Mouse (Mus musculus) retina, postnatal 1 day (tissue): ENCODE data around the gene Uri1.

Source experiments
- DNase-seq: peaks from one replicate; pipeline ENCODE4 v3.0.0-alpha.2; 2012

Gene Uri1

DNA sequence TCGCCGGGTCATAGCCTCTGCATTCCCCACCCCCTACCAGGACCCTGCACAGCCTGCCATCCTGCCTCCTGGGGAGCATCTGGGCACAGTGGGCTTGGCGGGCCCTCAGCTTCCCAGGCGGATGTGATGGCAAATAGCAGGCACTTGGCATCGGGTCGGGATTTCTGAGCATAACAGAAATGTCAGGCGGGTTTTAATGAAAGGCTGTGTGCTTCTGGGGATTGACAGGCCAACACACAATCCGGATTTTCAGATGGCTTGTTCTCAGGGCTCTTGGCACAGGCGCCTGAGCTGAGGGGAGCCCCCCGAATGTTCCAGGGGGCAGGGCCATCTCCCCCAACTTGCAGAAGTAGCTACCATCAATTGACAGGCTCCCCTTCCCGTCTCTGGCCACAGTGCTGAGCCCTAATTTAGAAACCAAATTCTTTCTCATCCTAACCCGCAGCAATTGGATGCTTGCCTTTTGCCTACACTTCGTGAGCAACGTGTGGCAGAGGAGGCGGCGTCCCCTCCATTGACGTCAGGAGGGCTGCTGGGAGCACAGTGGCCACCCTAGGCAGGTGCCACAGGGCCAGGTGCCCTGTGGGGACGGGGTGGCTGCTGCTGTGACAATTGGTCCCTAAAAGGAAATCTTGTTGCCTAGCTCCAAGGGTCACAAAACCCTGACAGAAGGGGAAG, 106.5 kb downstream of the Uri1 start:
- peak; percentile 25 for DNase-seq

- DNase-seq, result peak; percentile 30
These were observed 111.6 kb downstream of the Uri1 start for GRCm38 (mm10) chr7:37911802-37912122.

GRCm38 (mm10) chr7:37911114-37911801, 112.1 kb downstream of the Uri1 start:
- peak; percentile 29 for DNase-seq

- peak; percentile 35 for DNase-seq
These were observed 113.2 kb downstream of the Uri1 start for GRCm38 (mm10) chr7:37910161-37910560.
